Mouse (Mus musculus) gastrocnemius, adult 8-10 months (tissue): ENCODE data around the gene Creb3l1. TPM values are rescaled to one million over a fixed set of nuclear protein-coding genes. Genes with fewer than 3 reads are reported as not detected.

Experiments used
- DNase-seq, 2 experiments: peaks; one replicate each; pipeline ENCODE4 v3.0.0; 2022; ENCODE audit warnings: low spot score in 2 of 2
- total RNA-seq, 4 experiments: library from RNA; stranded (reverse); gene quantifications; 2 replicates each; pipeline ENCODE4 v1.2.4; 2022

Gene Creb3l1
- total RNA-seq, 4 experiments from 2014 or later: 0.41 to 2.1 (median 1.4) TPM

DNA sequence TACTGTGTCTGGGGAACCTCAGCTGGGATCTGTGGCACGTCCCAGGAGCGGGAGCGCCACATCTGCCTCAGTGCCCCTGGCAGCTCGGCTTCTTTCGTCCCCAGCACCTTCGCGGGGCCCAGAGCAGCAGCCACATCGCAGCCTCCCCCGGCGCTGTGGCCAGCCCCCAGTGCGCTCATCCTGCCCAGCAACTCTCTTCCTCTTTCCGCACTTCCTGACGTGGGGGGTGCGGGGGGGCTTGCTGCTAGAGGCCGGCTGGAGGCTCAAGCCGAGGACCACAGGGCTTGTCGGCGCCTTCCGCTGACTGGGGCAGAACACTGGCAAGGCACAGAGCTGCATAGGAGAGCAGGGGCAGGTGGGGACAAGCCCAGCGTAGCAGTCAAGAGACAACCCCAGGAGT, 58.9 kb downstream of the Creb3l1 start:
- DNase-seq: no peak

DNA sequence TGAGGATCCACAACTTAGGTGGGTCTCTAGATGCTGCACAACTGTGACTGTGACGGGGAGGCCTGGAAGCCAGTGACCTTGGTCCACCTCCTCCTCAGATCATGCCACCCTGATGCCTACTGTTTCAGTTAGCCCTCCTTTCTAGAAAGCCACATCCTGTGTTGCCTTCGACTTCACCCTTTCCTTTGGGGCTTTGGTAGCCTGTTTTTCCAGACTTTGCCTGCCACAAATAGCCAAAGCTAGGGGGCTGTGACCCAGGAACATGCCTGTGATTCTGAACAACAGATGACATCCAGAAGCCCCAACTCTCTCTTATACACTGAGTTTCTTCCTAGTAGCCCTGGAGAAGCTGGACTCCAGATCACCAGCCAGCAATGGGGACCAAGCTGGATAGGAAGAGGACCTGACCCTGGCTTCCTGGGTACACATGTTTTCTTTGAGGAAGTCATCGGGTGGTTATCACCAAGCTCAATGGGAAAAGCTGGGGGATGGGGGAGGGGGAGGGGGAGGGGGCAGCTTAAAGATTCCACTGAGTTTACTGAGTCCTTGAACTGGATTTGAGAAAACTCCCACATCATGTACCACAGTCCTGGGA, 59.6 kb downstream of the Creb3l1 start:
- no peak for DNase-seq

DNA sequence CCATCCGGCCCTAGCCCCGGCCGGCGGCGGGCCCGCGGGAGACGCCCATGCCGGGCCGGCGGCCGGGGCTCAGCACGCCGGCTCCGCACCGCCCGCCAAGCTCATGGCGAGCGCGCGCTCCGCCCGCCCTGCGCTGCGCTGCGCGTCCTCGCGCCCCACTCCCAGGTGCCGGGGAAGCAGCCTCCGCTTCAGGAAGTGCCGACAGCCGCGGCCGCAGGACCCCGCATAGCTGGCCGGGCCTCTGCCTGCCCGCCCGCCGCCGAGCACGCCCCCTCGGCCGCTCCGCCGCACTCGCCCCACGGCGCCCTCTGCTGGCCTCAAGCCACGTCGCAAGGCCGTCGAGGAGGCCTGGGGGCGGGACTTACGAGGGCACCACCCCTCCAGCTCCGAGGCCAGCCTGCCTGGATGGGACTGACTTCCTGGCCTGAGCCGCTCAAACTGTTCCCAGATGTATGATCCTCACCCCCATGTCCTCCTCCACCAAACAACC, 60.8 kb downstream of the Creb3l1 start:
- DNase-seq: peak; percentile 93 to 94

DNA sequence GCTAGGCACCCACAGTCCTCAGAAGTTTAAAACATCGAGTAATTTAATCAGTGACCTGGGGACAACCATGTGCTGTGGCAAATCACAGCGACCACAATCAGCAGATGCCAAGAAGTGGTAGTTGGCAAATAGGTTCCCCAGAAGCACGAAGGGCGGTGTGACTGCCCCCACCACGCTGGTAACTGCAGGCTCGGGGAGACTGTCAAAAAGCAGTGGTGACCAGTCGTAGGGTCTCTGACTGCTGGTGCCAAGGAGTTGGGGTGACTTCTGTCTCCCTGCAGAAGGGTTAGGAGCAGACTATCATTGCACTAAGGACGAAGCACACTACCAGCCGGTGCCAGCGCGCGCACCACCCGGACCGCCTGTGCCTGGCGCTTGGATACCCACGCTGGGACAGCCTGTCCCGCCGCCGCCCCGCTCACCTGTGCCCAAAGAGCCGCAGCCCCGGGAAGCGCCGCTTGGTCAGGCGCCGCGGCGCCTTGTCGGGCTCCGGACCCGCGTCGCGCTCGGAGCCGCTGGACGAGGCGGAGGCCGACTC, 61.4 kb downstream of the Creb3l1 start:
- no peak for DNase-seq

DNA sequence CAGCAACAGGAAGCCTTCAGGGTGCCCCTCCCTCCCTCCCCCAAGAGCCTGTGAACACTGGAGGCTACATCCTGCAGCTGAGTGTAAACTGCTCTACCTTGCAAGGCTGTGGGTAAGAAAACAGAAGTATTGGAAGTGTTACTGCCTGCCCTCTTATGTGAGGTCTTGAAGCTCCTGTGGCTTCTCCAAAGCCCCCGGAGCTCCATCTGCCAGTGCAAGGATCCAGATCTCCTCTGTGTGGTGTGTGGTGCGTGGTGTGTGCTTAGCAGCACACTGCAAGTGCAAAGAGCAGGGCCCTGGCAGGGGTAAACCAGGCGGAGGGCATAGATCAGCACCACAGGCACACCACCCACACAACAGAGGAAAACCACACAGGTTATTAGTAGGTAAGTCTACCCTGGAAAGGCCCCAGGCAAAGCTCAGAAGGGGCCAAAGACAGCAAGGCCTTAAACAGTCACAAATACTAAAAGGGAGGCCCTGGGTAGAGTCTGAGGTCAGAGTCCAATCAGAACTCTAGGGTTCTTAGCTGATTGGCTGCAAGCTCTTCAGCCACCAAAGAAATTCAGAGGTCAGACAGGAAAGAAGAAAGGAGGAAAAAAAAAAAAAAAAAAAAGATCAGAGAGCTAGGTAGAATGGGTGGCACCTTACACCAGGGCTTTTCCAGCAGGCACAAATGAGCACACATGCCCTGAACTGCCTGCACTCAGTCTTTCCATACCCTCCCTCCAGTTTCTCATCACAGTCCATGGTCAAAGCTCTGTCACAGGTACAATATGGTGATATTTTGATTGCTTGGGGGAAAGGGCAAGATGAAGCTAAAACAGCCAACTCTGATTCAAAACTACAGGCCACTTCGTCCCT, 62.2 kb downstream of the Creb3l1 start:
- DNase-seq: no peak

DNA sequence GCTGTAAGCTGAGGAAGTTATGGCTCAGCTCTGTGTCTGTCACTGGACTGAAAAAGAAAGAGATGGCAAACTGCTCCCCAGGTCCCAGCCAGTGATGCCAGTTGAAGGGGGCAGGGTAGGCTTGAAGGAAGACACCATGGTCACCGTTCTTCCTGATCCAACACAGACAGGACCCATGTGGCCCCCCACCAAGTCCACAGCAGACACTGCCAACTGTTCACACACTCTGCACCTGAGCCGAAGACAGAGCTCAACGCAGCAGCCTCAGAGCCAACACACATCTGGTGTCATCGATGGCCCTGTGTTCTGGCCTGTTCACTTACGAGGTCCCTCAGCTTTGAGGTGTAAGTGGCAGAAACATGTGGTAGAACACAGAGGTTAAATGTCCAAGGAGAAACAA, 63.8 kb downstream of the Creb3l1 start:
- no peak for DNase-seq

DNA sequence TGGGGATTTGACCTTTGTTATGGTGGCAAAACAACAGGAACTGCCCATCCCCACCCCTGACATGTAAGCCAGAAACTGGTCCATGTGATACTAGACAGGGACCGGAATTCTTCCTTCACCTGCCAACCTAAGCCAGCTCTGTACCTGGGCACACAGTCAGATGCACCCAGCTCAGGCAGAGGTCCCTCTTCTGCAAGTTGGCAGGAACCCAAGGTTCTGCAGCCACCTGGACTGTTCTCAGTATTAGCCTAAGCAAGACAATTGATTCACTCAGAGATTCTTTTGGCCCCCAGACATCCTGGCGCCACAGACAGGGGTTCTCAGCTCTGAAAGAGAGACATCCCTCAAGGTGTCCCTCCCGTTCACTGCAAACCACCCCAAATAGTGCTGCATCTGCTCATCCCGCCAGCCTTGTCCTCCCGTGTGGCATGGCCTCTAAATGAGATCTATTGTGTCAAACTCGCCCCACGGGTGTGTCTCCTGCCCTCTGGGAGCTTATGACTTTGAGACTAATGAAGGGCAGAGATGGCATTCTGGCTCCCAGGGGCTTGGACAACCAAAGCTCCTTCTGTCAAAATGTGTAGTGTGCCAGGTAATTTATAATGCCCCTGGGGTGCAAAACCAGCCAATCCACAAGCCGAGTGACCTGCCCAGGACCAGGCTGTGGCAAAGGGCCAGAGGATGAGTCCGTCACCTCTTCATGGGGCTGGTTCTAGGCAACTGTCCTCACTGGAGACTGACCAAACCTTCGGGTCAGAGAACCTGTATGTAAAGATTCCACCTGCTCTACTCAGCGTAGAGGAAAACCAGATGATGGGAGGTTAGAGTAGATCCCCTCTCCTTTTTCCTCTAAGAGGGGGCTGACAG, 64.5 kb downstream of the Creb3l1 start:
- no peak for DNase-seq

GRCm38 (mm10) chr2:91958701-91959457, 65.4 kb downstream of the Creb3l1 start:
- DNase-seq: peak in 1 of 2 experiments; percentile 42

GRCm38 (mm10) chr2:91958049-91958448, 66.3 kb downstream of the Creb3l1 start:
- no peak for DNase-seq

GRCm38 (mm10) chr2:91957096-91957495, 67.2 kb downstream of the Creb3l1 start:
- no peak for DNase-seq

GRCm38 (mm10) chr2:91955875-91956274, 68.4 kb downstream of the Creb3l1 start:
- no peak for DNase-seq

GRCm38 (mm10) chr2:91955121-91955591, 69.1 kb downstream of the Creb3l1 start:
- no peak for DNase-seq

GRCm38 (mm10) chr2:91953825-91954224, 70.5 kb downstream of the Creb3l1 start:
- DNase-seq: peak in 1 of 2 experiments; percentile 56

DNA sequence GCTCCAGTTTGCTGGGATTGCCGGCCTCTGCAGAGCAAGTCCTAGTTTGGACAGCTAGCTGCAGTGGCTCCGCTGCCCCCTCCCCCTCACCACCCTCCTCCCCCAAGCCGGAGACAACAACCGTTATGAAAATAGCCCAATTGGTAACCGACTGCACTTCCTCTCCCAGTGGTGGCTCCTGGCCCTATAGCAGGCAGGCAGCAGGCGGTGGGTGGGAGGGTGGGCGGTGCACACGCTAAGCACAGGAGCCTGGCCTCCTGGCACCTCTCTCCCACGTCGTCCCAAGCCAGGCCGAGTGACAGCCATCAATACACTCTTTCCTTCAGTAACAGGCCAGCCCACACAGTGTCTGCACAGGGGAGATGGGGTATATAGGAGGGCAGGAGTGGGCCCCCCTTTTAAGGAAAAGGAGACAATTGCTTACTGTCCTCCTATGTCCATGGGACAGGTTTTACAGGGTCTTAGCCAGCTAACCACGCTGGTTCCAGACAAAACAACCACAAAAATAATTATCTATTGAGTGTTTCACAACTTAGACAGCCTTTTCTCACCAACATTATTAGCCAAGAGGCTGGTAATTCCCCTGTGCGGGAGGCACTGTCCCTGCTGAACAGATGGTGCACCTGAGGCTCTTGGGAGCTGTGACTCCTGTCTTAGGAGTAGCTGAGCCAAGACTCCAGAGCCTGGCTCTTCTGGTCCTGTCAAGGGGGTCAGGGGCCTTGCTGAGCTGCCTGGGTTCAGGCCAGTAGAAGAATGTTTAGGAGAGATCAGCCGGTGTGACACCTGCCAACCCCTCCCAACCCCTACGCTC, 73.8 kb downstream of the Creb3l1 start:
- peak in 1 of 2 experiments; percentile 54 for DNase-seq

GRCm38 (mm10) chr2:91949411-91950274, 74.7 kb downstream of the Creb3l1 start:
- peak in 1 of 2 experiments; percentile 62 for DNase-seq

DNA sequence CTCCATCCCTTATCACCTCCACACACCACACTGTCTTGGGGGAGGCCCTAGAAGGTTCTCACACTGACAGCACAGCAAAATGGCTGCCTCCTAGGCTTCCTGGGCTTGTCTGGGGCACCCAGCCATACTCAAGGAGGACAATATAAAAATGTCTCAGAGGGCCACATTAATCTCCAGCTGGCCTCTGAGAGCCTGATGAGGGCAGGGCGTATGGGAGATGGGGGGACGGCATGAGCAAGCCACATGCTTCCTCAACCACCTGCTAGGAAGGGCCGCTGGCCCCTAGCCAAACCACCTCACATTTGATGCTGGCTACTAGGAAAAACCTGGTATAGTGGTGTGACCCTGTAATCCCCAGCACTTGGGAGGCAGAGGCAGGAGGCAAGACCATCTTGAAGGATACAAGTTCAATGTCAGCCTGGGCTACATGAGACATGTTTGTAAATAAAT, 75.5 kb downstream of the Creb3l1 start:
- DNase-seq: peak in 1 of 2 experiments; percentile 45

- DNase-seq: no peak
These were observed 76.2 kb downstream of the Creb3l1 start for GRCm38 (mm10) chr2:91948151-91948509.

- peak; percentile 52 to 77 for DNase-seq
These were observed 76.7 kb downstream of the Creb3l1 start for GRCm38 (mm10) chr2:91947397-91948150.
